Mouse (Mus musculus): ENCODE results near the gene Foxn3. TPM values are rescaled to one million over a fixed set of nuclear protein-coding genes. Genes with fewer than 3 reads are reported as not detected.

Foxn3 gene
- polyA plus RNA-seq, 1 experiment from 2014 or later: 81.4 TPM

GRCm38 (mm10) chr12:99284419-99285069 is 278.8 kb downstream of the Foxn3 start:
- peaks cover 41% of the 10 kb centered on the region for H3K4me1 ChIP-seq (ENCODE audit: control insufficient read depth, insufficient read depth, low read length)
- WGBS: 68% methylated on average over 8 of the region's 8 CpGs
- H3K27ac ChIP-seq (replicated peaks; ENCODE audit: low read depth, low read length): peak overlapping the region; percentile 39; the same call in 1 of the 2 replicates
- no peak overlapping the region for H3K4me3 ChIP-seq (replicated peaks; ENCODE audit: low read depth, low read length)
- no peak for ATAC-seq (ENCODE audit: low FRiP score, low TSS enrichment)
- no peaks in the 10 kb centered on the region for H3K9me3 ChIP-seq (ENCODE audit: control insufficient read depth, low read length)
- peak overlapping the region; percentile 16; the same call in 1 of the 2 replicates for H3K4me2 ChIP-seq (ENCODE audit: low read length)
- H3K36me3 ChIP-seq (ENCODE audit: control insufficient read depth, insufficient read depth, low read length): no peaks in the 10 kb centered on the region
- H3K9ac ChIP-seq (replicated peaks; ENCODE audit: low read length): no peak overlapping the region
- no peaks in the 10 kb centered on the region for H3K27me3 ChIP-seq (ENCODE audit: control insufficient read depth, insufficient read depth, low read length)
- DNase-seq: no peak

GRCm38 (mm10) chr12:99280826-99281225 is 282.6 kb downstream of the Foxn3 start:
- H3K9me3 ChIP-seq (ENCODE audit: control insufficient read depth, low read length): no peaks in the 10 kb centered on the region
- H3K27me3 ChIP-seq (ENCODE audit: control insufficient read depth, insufficient read depth, low read length): no peaks in the 10 kb centered on the region
- no peak overlapping the region for H3K4me2 ChIP-seq (ENCODE audit: low read length)
- no peak overlapping the region for H3K27ac ChIP-seq (replicated peaks; ENCODE audit: low read depth, low read length)
- H3K4me1 ChIP-seq (ENCODE audit: control insufficient read depth, insufficient read depth, low read length): peaks cover 23% of the 10 kb centered on the region
- no peak overlapping the region for H3K4me3 ChIP-seq (replicated peaks; ENCODE audit: low read depth, low read length)
- no peak overlapping the region for H3K9ac ChIP-seq (replicated peaks; ENCODE audit: low read length)
- ATAC-seq (ENCODE audit: low FRiP score, low TSS enrichment) (no peak; the same call in 1 of the 2 replicates), DNase-seq (no peak)
- H3K36me3 ChIP-seq (ENCODE audit: control insufficient read depth, insufficient read depth, low read length): no peaks in the 10 kb centered on the region
- 89% methylated on average over 13 of the region's 13 CpGs for WGBS

GRCm38 (mm10) chr12:99280291-99280690 is 283.1 kb downstream of the Foxn3 start:
- H3K9me3 ChIP-seq (ENCODE audit: control insufficient read depth, low read length): no peaks in the 10 kb centered on the region
- H3K9ac ChIP-seq (replicated peaks; ENCODE audit: low read length): no peak overlapping the region
- no peak for ATAC-seq (ENCODE audit: low FRiP score, low TSS enrichment)
- 73% methylated on average over 4 of the region's 4 CpGs for WGBS
- H3K4me3 ChIP-seq (replicated peaks; ENCODE audit: low read depth, low read length): no peak overlapping the region
- DNase-seq: no peak
- H3K27me3 ChIP-seq (ENCODE audit: control insufficient read depth, insufficient read depth, low read length): no peaks in the 10 kb centered on the region
- no peaks in the 10 kb centered on the region for H3K36me3 ChIP-seq (ENCODE audit: control insufficient read depth, insufficient read depth, low read length)
- H3K27ac ChIP-seq (replicated peaks; ENCODE audit: low read depth, low read length): no peak overlapping the region
- H3K4me1 ChIP-seq (ENCODE audit: control insufficient read depth, insufficient read depth, low read length): peaks cover 17% of the 10 kb centered on the region
- H3K4me2 ChIP-seq (ENCODE audit: low read length): no peak overlapping the region

- Histone ChIP-seq H3K4me3 (replicated peaks; ENCODE audit: low read depth, low read length) (no peak overlapping the region), H3K27ac (replicated peaks; ENCODE audit: low read depth, low read length) (no peak overlapping the region), H3K27me3 (ENCODE audit: control insufficient read depth, insufficient read depth, low read length) (no peaks in the 10 kb centered on the region), H3K4me2 (ENCODE audit: low read length) (no peak overlapping the region), H3K36me3 (ENCODE audit: control insufficient read depth, insufficient read depth, low read length) (no peaks in the 10 kb centered on the region), H3K4me1 (ENCODE audit: control insufficient read depth, insufficient read depth, low read length) (peaks cover 9% of the 10 kb centered on the region), H3K9me3 (ENCODE audit: control insufficient read depth, low read length) (no peaks in the 10 kb centered on the region), H3K9ac (replicated peaks; ENCODE audit: low read length) (no peak overlapping the region)
- ATAC-seq (ENCODE audit: low FRiP score, low TSS enrichment) (no peak), DNase-seq (no peak)
- 94% methylated on average over 4 of the region's 4 CpGs for WGBS
These were observed 284.0 kb downstream of the Foxn3 start for GRCm38 (mm10) chr12:99279426-99279825.

GRCm38 (mm10) chr12:99274589-99274988 is 288.8 kb downstream of the Foxn3 start:
- Histone ChIP-seq H3K9me3 (ENCODE audit: control insufficient read depth, low read length) (no peaks in the 10 kb centered on the region), H3K27me3 (ENCODE audit: control insufficient read depth, insufficient read depth, low read length) (no peaks in the 10 kb centered on the region), H3K36me3 (ENCODE audit: control insufficient read depth, insufficient read depth, low read length) (no peaks in the 10 kb centered on the region), H3K27ac (replicated peaks; ENCODE audit: low read depth, low read length) (no peak overlapping the region), H3K9ac (replicated peaks; ENCODE audit: low read length) (no peak overlapping the region), H3K4me1 (ENCODE audit: control insufficient read depth, insufficient read depth, low read length) (peaks cover under 1% of the 10 kb centered on the region; the same call in 1 of the 2 replicates), H3K4me2 (ENCODE audit: low read length) (no peak overlapping the region), H3K4me3 (replicated peaks; ENCODE audit: low read depth, low read length) (no peak overlapping the region)
- ATAC-seq (ENCODE audit: low FRiP score, low TSS enrichment) (no peak), DNase-seq (no peak)
- whole genome bisulfite sequencing: 74% methylated on average over 1 of the region's 1 CpGs

GRCm38 (mm10) chr12:99269396-99269795 is 294.0 kb downstream of the Foxn3 start:
- WGBS: 56% methylated on average over 8 of the region's 8 CpGs

GRCm38 (mm10) chr12:99268954-99269353 is 294.4 kb downstream of the Foxn3 start:
- DNase-seq: no peak

More at GRCm38 (mm10) chr12:99269396-99269795, 294.0 kb downstream of the Foxn3 start:
- Histone ChIP-seq H3K9me3 (ENCODE audit: control insufficient read depth, low read length) (no peaks in the 10 kb centered on the region), H3K36me3 (ENCODE audit: control insufficient read depth, insufficient read depth, low read length) (no peaks in the 10 kb centered on the region), H3K4me1 (ENCODE audit: control insufficient read depth, insufficient read depth, low read length) (peaks cover 12% of the 10 kb centered on the region), H3K4me2 (ENCODE audit: low read length) (no peak overlapping the region), H3K9ac (replicated peaks; ENCODE audit: low read length) (no peak overlapping the region), H3K27me3 (ENCODE audit: control insufficient read depth, insufficient read depth, low read length) (no peaks in the 10 kb centered on the region), H3K27ac (replicated peaks; ENCODE audit: low read depth, low read length) (no peak overlapping the region), H3K4me3 (replicated peaks; ENCODE audit: low read depth, low read length) (no peak overlapping the region)
- DNase-seq (no peak), ATAC-seq (ENCODE audit: low FRiP score, low TSS enrichment) (no peak)

GRCm38 (mm10) chr12:99267732-99268131 is 295.6 kb downstream of the Foxn3 start:
- Histone ChIP-seq H3K27ac (replicated peaks; ENCODE audit: low read depth, low read length) (no peak overlapping the region), H3K9ac (replicated peaks; ENCODE audit: low read length) (no peak overlapping the region), H3K36me3 (ENCODE audit: control insufficient read depth, insufficient read depth, low read length) (no peaks in the 10 kb centered on the region), H3K4me2 (ENCODE audit: low read length) (no peak overlapping the region), H3K9me3 (ENCODE audit: control insufficient read depth, low read length) (no peaks in the 10 kb centered on the region), H3K27me3 (ENCODE audit: control insufficient read depth, insufficient read depth, low read length) (no peaks in the 10 kb centered on the region), H3K4me1 (ENCODE audit: control insufficient read depth, insufficient read depth, low read length) (peaks cover 16% of the 10 kb centered on the region), H3K4me3 (replicated peaks; ENCODE audit: low read depth, low read length) (no peak overlapping the region)
- WGBS: 87% methylated on average over 11 of the region's 11 CpGs
- DNase-seq: no peak
- no peak for ATAC-seq (ENCODE audit: low FRiP score, low TSS enrichment)

More at GRCm38 (mm10) chr12:99268954-99269353, 294.4 kb downstream of the Foxn3 start:
- H3K36me3 ChIP-seq (ENCODE audit: control insufficient read depth, insufficient read depth, low read length): no peaks in the 10 kb centered on the region
- 39% methylated on average over 11 of the region's 11 CpGs for WGBS
- H3K27ac ChIP-seq (replicated peaks; ENCODE audit: low read depth, low read length): no peak overlapping the region
- peaks cover 12% of the 10 kb centered on the region for H3K4me1 ChIP-seq (ENCODE audit: control insufficient read depth, insufficient read depth, low read length)
- no peak overlapping the region for H3K9ac ChIP-seq (replicated peaks; ENCODE audit: low read length)
- H3K4me2 ChIP-seq (ENCODE audit: low read length): no peak overlapping the region
- no peak overlapping the region for H3K4me3 ChIP-seq (replicated peaks; ENCODE audit: low read depth, low read length)
- no peak for ATAC-seq (ENCODE audit: low FRiP score, low TSS enrichment)
- H3K9me3 ChIP-seq (ENCODE audit: control insufficient read depth, low read length): no peaks in the 10 kb centered on the region
- no peaks in the 10 kb centered on the region for H3K27me3 ChIP-seq (ENCODE audit: control insufficient read depth, insufficient read depth, low read length)

GRCm38 (mm10) chr12:99266434-99266833 is 296.9 kb downstream of the Foxn3 start:
- no peaks in the 10 kb centered on the region for H3K27me3 ChIP-seq (ENCODE audit: control insufficient read depth, insufficient read depth, low read length)
- H3K4me3 ChIP-seq (replicated peaks; ENCODE audit: low read depth, low read length): no peak overlapping the region
- H3K4me2 ChIP-seq (ENCODE audit: low read length): no peak overlapping the region
- peaks cover 16% of the 10 kb centered on the region for H3K4me1 ChIP-seq (ENCODE audit: control insufficient read depth, insufficient read depth, low read length)
- no peak overlapping the region for H3K27ac ChIP-seq (replicated peaks; ENCODE audit: low read depth, low read length)
- no peak overlapping the region for H3K9ac ChIP-seq (replicated peaks; ENCODE audit: low read length)
- H3K36me3 ChIP-seq (ENCODE audit: control insufficient read depth, insufficient read depth, low read length): no peaks in the 10 kb centered on the region
- DNase-seq (no peak), ATAC-seq (ENCODE audit: low FRiP score, low TSS enrichment) (no peak)
- whole genome bisulfite sequencing: 78% methylated on average over 7 of the region's 7 CpGs
- no peaks in the 10 kb centered on the region for H3K9me3 ChIP-seq (ENCODE audit: control insufficient read depth, low read length)

All from midbrain, embryonic 14.5 days (tissue).